Mouse (Mus musculus) myocyte (in vitro differentiated cells): ENCODE results near the gene Gm10644. TPM values are rescaled to one million over a fixed set of nuclear protein-coding genes. Genes with fewer than 3 reads are reported as not detected.

ENCODE experiments used
- H3K27me3 ChIP-seq: one replicate; pipeline ENCODE4 v1.6.1; 2011; ENCODE audit not compliant: control insufficient read depth, insufficient read depth, insufficient read length
- H3K36me3 ChIP-seq: one replicate; pipeline ENCODE4 v1.6.1; 2011; ENCODE audit not compliant: control insufficient read depth, insufficient read depth
- H3K4me2 ChIP-seq: one replicate; pipeline ENCODE4 v1.6.1; 2011; ENCODE audit warnings: low read depth, control low read depth
- H3K4me3 ChIP-seq: one replicate; pipeline ENCODE4 v1.5.1; 2011; ENCODE audit warnings: mild to moderate bottlenecking, control low read depth, moderate library complexity
- H3K79me2 ChIP-seq: one replicate; pipeline ENCODE4 v1.6.1; 2011; ENCODE audit not compliant: control insufficient read depth, insufficient read depth
- H3ac ChIP-seq: one replicate; pipeline ENCODE4 v1.6.1; 2011; ENCODE audit not compliant: control insufficient read depth, insufficient read length
- CEBPB ChIP-seq: IDR thresholded peaks from 2 replicates; pipeline ENCODE4 v1.6.1; 2011; ENCODE audit warnings: mild to moderate bottlenecking, moderate library complexity; ENCODE audit not compliant: poor library complexity, insufficient read depth, severe bottlenecking
- E2F4 ChIP-seq: IDR thresholded peaks from one replicate; pipeline ENCODE4 v1.6.1; 2011; ENCODE audit warnings: mild to moderate bottlenecking, control low read depth, moderate library complexity; ENCODE audit not compliant: insufficient read depth
- MAX ChIP-seq: IDR thresholded peaks from one replicate; pipeline ENCODE4 v1.6.1; 2011; ENCODE audit warnings: low read depth, mild to moderate bottlenecking, control low read depth
- MYOD1 ChIP-seq, 3 experiments: IDR thresholded peaks; one replicate each; pipeline ENCODE4 v1.6.1; 2011; ENCODE audit warnings: control low read depth in 2 of 3, low read depth in 2 of 3, mild to moderate bottlenecking in 2 of 3, moderate library complexity in 1 of 3; ENCODE audit not compliant: insufficient read length in 2 of 3, control insufficient read depth in 1 of 3
- MYOG ChIP-seq, 3 experiments: IDR thresholded peaks; one replicate each; pipeline ENCODE4 v1.6.1; 2011; ENCODE audit warnings: control low read depth in 2 of 3, low read depth in 2 of 3, mild to moderate bottlenecking in 2 of 3; ENCODE audit not compliant: insufficient read length in 2 of 3, control insufficient read depth in 1 of 3, insufficient read depth in 1 of 3
- POLR2A ChIP-seq: IDR thresholded peaks from one replicate; pipeline ENCODE4 v1.6.1; 2011; ENCODE audit warnings: low read depth, mild to moderate bottlenecking, control low read depth, moderate library complexity; ENCODE audit not compliant: insufficient read length
- POLR2AphosphoS2 ChIP-seq: IDR thresholded peaks from one replicate; pipeline ENCODE4 v1.6.1; 2011; ENCODE audit warnings: low read depth, control low read depth; ENCODE audit not compliant: insufficient read length
- REST ChIP-seq: IDR thresholded peaks from one replicate; pipeline ENCODE4 v1.6.1; 2011; ENCODE audit warnings: mild to moderate bottlenecking, control low read depth, moderate library complexity; ENCODE audit not compliant: insufficient read depth, insufficient read length
- SRF ChIP-seq: IDR thresholded peaks from one replicate; pipeline ENCODE4 v1.6.1; 2011; ENCODE audit warnings: low read depth; ENCODE audit not compliant: control insufficient read depth, insufficient read length
- TCF12 ChIP-seq: IDR thresholded peaks from one replicate; pipeline ENCODE4 v1.6.1; 2011; ENCODE audit warnings: mild to moderate bottlenecking, control low read depth; ENCODE audit not compliant: poor library complexity, insufficient read depth, severe bottlenecking
- TCF3 ChIP-seq: IDR thresholded peaks from one replicate; pipeline ENCODE4 v1.6.1; 2011; ENCODE audit warnings: low read depth, control low read depth; ENCODE audit not compliant: insufficient read length
- USF1 ChIP-seq: IDR thresholded peaks from one replicate; pipeline ENCODE4 v1.6.1; 2011; ENCODE audit warnings: low read depth, mild to moderate bottlenecking, control low read depth, moderate library complexity
- polyA plus RNA-seq: library from polyadenylated mRNA; unstranded; fragments of >200 nt; fragmentation: generic; extraction: Trizol; gene quantifications from one replicate; pipeline ENCODE4 v1.2.1, GENCODE M21; 2012; ENCODE audit warnings: missing spikeins

Gene Gm10644
- polyA plus RNA-seq, 1 experiment, result 0.11 TPM

GRCm38 (mm10) chr8:83974521-83974920 is 19.5 kb upstream of the Gm10644 start:
- H3ac ChIP-seq, result no peak overlapping the region
- H3K36me3 ChIP-seq, result no peaks in the 10 kb centered on the region
- H3K4me3 ChIP-seq, result peak overlapping the region; percentile 82
- H3K4me2 ChIP-seq, result peak overlapping the region; percentile 90
- H3K27me3 ChIP-seq, result no peaks in the 10 kb centered on the region
- TF ChIP-seq POLR2AphosphoS2, result no peak
- no peak for TF ChIP-seq CEBPB
- no peak for TF ChIP-seq REST
- TF ChIP-seq SRF, result no peak
- TF ChIP-seq MYOG (IDR thresholded peaks at IDR 0.05; ENCODE audit: control insufficient read depth in 1 of 3, insufficient read depth in 1 of 3, insufficient read length in 2 of 3, low read depth in 2 of 3), result peak in 1 of 3 experiments; percentile 18
- TF ChIP-seq MAX, result no peak
- H3K79me2 ChIP-seq, result peaks cover 56% of the 10 kb centered on the region

GRCm38 (mm10) chr8:83973161-83974031 is 18.4 kb upstream of the Gm10644 start:
- no peak for TF ChIP-seq TCF12
- no peak for TF ChIP-seq CEBPB
- TF ChIP-seq TCF3, result peak; percentile 18
- TF ChIP-seq MYOD1 (IDR thresholded peaks at IDR 0.05; ENCODE audit: control insufficient read depth in 1 of 3, insufficient read length in 2 of 3, low read depth in 2 of 3), result peak in 2 of 3 experiments; percentile 86 to 89
- TF ChIP-seq SRF, result no peak
- TF ChIP-seq MAX, result no peak
- TF ChIP-seq POLR2A, result no peak
- TF ChIP-seq REST, result no peak
- TF ChIP-seq POLR2AphosphoS2, result peak; percentile 53
- TF ChIP-seq E2F4, result no peak
- peak in 1 of 3 experiments; percentile 74 for TF ChIP-seq MYOG (IDR thresholded peaks at IDR 0.05; ENCODE audit: control insufficient read depth in 1 of 3, insufficient read depth in 1 of 3, insufficient read length in 2 of 3, low read depth in 2 of 3)
- no peak for TF ChIP-seq USF1
- peaks cover 48% of the 10 kb centered on the region for H3K79me2 ChIP-seq
- H3K4me2 ChIP-seq, result peak overlapping the region; percentile 90
- H3ac ChIP-seq, result peak overlapping the region; percentile 98
- no peaks in the 10 kb centered on the region for H3K36me3 ChIP-seq
- H3K4me3 ChIP-seq, result peak overlapping the region; percentile 82
- H3K27me3 ChIP-seq, result no peaks in the 10 kb centered on the region

GRCm38 (mm10) chr8:83972150-83973120 is 17.4 kb upstream of the Gm10644 start, which contains the start of gene Prkaca:
Prkaca (plus strand) TSS chr8:83972993.
- H3K4me3 ChIP-seq, result peak within 1 kb of the TSS; percentile 82
- no peak for TF ChIP-seq E2F4
- TF ChIP-seq USF1, result peak; percentile 26
- no peak for TF ChIP-seq CEBPB
- TF ChIP-seq POLR2AphosphoS2, result peak; percentile 69
- TF ChIP-seq SRF, result peak; percentile 38
- peak; percentile 1 for TF ChIP-seq TCF3
- TF ChIP-seq MYOD1 (IDR thresholded peaks at IDR 0.05; ENCODE audit: control insufficient read depth in 1 of 3, insufficient read length in 2 of 3, low read depth in 2 of 3), result peak in 1 of 3 experiments; percentile 37
- TF ChIP-seq POLR2A, result peak; percentile 86
- no peak for TF ChIP-seq TCF12
- no peak for TF ChIP-seq REST
- peak in 1 of 3 experiments; percentile 38 for TF ChIP-seq MYOG (IDR thresholded peaks at IDR 0.05; ENCODE audit: control insufficient read depth in 1 of 3, insufficient read depth in 1 of 3, insufficient read length in 2 of 3, low read depth in 2 of 3)
- no peak for TF ChIP-seq MAX

GRCm38 (mm10) chr8:83971661-83972060 is 16.7 kb upstream of the Gm10644 start:
- H3K27me3 ChIP-seq, result no peaks in the 10 kb centered on the region

More at GRCm38 (mm10) chr8:83972150-83973120, 17.4 kb upstream of the Gm10644 start, which contains the start of gene Prkaca:
- Histone ChIP-seq H3ac (peak within 1 kb of the TSS; percentile 98), H3K27me3 (no peaks in the 10 kb centered on the region), H3K4me2 (peak within 1 kb of the TSS; percentile 90), H3K79me2 (peaks cover 39% of the 10 kb centered on the region), H3K36me3 (no peaks in the 10 kb centered on the region)

More at GRCm38 (mm10) chr8:83971661-83972060, 16.7 kb upstream of the Gm10644 start:
- Histone ChIP-seq H3K4me3 (peak overlapping the region; percentile 82), H3K36me3 (peaks cover under 1% of the 10 kb centered on the region), H3ac (peak overlapping the region; percentile 98), H3K79me2 (peaks cover 31% of the 10 kb centered on the region), H3K4me2 (peak overlapping the region; percentile 86)
- no peak for TF ChIP-seq MYOD1 (IDR thresholded peaks at IDR 0.05; ENCODE audit: control insufficient read depth in 1 of 3, insufficient read length in 2 of 3, low read depth in 2 of 3)
- TF ChIP-seq POLR2A, result no peak
- TF ChIP-seq E2F4, result no peak
- no peak for TF ChIP-seq TCF12
- TF ChIP-seq TCF3, result no peak
